Mouse (Mus musculus): Measurements from ENCODE around the gene Adpgk. TPM values are rescaled to one million over a fixed set of nuclear protein-coding genes. Genes with fewer than 3 reads are reported as not detected.
A peak's percentile ranks its signal among the peaks of the same experiment; 100 is the strongest.

Gene Adpgk
- polyA plus RNA-seq, 1 experiment from 2014 or later: 39.2 TPM

DNA sequence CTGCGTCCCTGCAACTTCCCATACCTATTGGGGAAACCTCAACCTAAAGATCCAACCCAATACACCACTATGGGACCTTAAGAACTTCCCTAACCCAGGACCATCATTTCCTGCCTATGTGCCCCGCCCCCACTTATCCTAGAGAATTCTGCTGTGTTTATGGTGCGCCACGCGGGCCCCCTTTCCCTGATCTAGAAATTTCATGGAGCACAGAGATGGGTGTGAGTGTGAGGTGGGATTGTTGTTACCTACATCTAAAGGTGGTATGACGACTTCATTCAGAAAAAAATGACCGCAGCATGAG lies 8.7 kb upstream of the Adpgk start:
- Histone ChIP-seq H3K9ac (ENCODE audit: low read length) (no peak overlapping the region), H3K27ac (ENCODE audit: low read depth, low read length) (no peak overlapping the region), H3K9me3 (ENCODE audit: control insufficient read depth, low read length) (no peaks in the 10 kb centered on the region), H3K36me3 (ENCODE audit: control insufficient read depth, insufficient read depth, low read length) (no peaks in the 10 kb centered on the region), H3K4me2 (ENCODE audit: low read depth, low read length, severe bottlenecking) (peak overlapping the region; percentile 29; the same call in 1 of the 2 replicates), H3K4me3 (ENCODE audit: low read depth, low read length) (no peak overlapping the region), H3K27me3 (ENCODE audit: control insufficient read depth, insufficient read depth, low read length) (no peaks in the 10 kb centered on the region), H3K4me1 (replicated peaks; ENCODE audit: control insufficient read depth, insufficient read depth, low read length) (no peaks in the 10 kb centered on the region)
- DNase-seq (ENCODE audit: low spot score) (no peak), ATAC-seq (replicated peaks; ENCODE audit: low FRiP score) (no peak)
- 61% methylated on average over 7 of the region's 7 CpGs for WGBS

- ATAC-seq (replicated peaks; ENCODE audit: low FRiP score) (no peak), DNase-seq (ENCODE audit: low spot score) (no peak)
- H3K9ac ChIP-seq (ENCODE audit: low read length): no peak overlapping the region
- no peak overlapping the region for H3K4me2 ChIP-seq (ENCODE audit: low read depth, low read length, severe bottlenecking)
- WGBS: 81% methylated on average over 6 of the region's 6 CpGs
- no peaks in the 10 kb centered on the region for H3K9me3 ChIP-seq (ENCODE audit: control insufficient read depth, low read length)
- H3K27me3 ChIP-seq (ENCODE audit: control insufficient read depth, insufficient read depth, low read length): no peaks in the 10 kb centered on the region
- H3K4me3 ChIP-seq (ENCODE audit: low read depth, low read length): no peak overlapping the region
- H3K36me3 ChIP-seq (ENCODE audit: control insufficient read depth, insufficient read depth, low read length): no peaks in the 10 kb centered on the region
- H3K27ac ChIP-seq (ENCODE audit: low read depth, low read length): no peak overlapping the region
- H3K4me1 ChIP-seq (replicated peaks; ENCODE audit: control insufficient read depth, insufficient read depth, low read length): peaks cover 9% of the 10 kb centered on the region; the same call in 1 of the 2 replicates
Observed at GRCm38 (mm10) chr9:59285614-59286013, 5.7 kb upstream of the Adpgk start.

GRCm38 (mm10) chr9:59288058-59288457 lies 3.3 kb upstream of the Adpgk start:
- H3K9me3 ChIP-seq (ENCODE audit: control insufficient read depth, low read length): no peaks in the 10 kb centered on the region
- H3K36me3 ChIP-seq (ENCODE audit: control insufficient read depth, insufficient read depth, low read length): no peaks in the 10 kb centered on the region
- DNase-seq (ENCODE audit: low spot score): no peak
- WGBS: 84% methylated on average over 5 of the region's 5 CpGs
- no peak overlapping the region for H3K9ac ChIP-seq (ENCODE audit: low read length)
- H3K27ac ChIP-seq (ENCODE audit: low read depth, low read length): no peak overlapping the region
- no peak overlapping the region for H3K4me2 ChIP-seq (ENCODE audit: low read depth, low read length, severe bottlenecking)
- no peak for ATAC-seq (replicated peaks; ENCODE audit: low FRiP score)
- peaks cover 13% of the 10 kb centered on the region; the same call in 1 of the 2 replicates for H3K4me1 ChIP-seq (replicated peaks; ENCODE audit: control insufficient read depth, insufficient read depth, low read length)
- no peak overlapping the region for H3K4me3 ChIP-seq (ENCODE audit: low read depth, low read length)
- H3K27me3 ChIP-seq (ENCODE audit: control insufficient read depth, insufficient read depth, low read length): no peaks in the 10 kb centered on the region

GRCm38 (mm10) chr9:59288685-59289410 lies 2.5 kb upstream of the Adpgk start:
- Histone ChIP-seq H3K4me3 (ENCODE audit: low read depth, low read length) (no peak overlapping the region), H3K9me3 (ENCODE audit: control insufficient read depth, low read length) (no peaks in the 10 kb centered on the region), H3K4me1 (replicated peaks; ENCODE audit: control insufficient read depth, insufficient read depth, low read length) (peaks cover 13% of the 10 kb centered on the region; the same call in 1 of the 2 replicates), H3K9ac (ENCODE audit: low read length) (no peak overlapping the region), H3K36me3 (ENCODE audit: control insufficient read depth, insufficient read depth, low read length) (no peaks in the 10 kb centered on the region), H3K27ac (ENCODE audit: low read depth, low read length) (peak overlapping the region; percentile 46; the same call in 1 of the 2 replicates), H3K4me2 (ENCODE audit: low read depth, low read length, severe bottlenecking) (no peak overlapping the region), H3K27me3 (ENCODE audit: control insufficient read depth, insufficient read depth, low read length) (no peaks in the 10 kb centered on the region)
- 65% methylated on average over 3 of the region's 3 CpGs for WGBS
- ATAC-seq (replicated peaks; ENCODE audit: low FRiP score) (no peak), DNase-seq (ENCODE audit: low spot score) (no peak)

DNA sequence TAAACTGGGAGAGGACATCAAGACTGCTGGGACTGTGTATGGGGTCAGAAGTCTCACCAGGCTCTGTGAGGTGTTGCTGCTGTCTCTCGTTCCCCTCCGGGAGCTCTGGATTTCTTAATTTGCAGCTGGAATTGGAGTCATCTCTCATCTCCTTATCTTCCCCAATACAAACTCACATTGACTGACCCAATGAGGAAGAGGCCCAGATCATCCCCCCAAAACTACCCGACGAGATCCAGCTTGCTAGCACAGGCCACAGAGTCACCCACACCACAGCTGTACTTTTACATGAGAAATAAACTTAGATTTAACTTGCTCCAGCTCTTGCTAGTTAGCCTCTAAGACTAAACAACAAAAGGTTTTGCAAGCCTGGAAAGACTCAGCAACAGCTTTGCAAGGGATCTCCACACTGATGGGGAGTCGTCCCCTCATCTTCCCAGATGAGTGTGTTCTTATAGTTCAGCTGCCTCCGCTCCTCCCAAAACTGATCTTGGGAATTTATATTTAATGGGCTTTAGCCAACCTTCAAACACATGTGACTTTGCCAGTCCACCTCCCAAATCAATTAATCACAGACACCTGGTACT lies 1.7 kb upstream of the Adpgk start:
- H3K27ac ChIP-seq (ENCODE audit: low read depth, low read length): peak overlapping the region; percentile 46; the same call in 1 of the 2 replicates
- WGBS: 72% methylated on average over 6 of the region's 6 CpGs
- H3K36me3 ChIP-seq (ENCODE audit: control insufficient read depth, insufficient read depth, low read length): no peaks in the 10 kb centered on the region
- H3K9ac ChIP-seq (ENCODE audit: low read length): no peak overlapping the region
- no peak overlapping the region for H3K4me2 ChIP-seq (ENCODE audit: low read depth, low read length, severe bottlenecking)
- ATAC-seq (replicated peaks; ENCODE audit: low FRiP score): no peak
- DNase-seq (ENCODE audit: low spot score): no peak
- peaks cover 13% of the 10 kb centered on the region; the same call in 1 of the 2 replicates for H3K4me1 ChIP-seq (replicated peaks; ENCODE audit: control insufficient read depth, insufficient read depth, low read length)
- no peaks in the 10 kb centered on the region for H3K27me3 ChIP-seq (ENCODE audit: control insufficient read depth, insufficient read depth, low read length)
- no peak overlapping the region for H3K4me3 ChIP-seq (ENCODE audit: low read depth, low read length)
- H3K9me3 ChIP-seq (ENCODE audit: control insufficient read depth, low read length): no peaks in the 10 kb centered on the region

DNA sequence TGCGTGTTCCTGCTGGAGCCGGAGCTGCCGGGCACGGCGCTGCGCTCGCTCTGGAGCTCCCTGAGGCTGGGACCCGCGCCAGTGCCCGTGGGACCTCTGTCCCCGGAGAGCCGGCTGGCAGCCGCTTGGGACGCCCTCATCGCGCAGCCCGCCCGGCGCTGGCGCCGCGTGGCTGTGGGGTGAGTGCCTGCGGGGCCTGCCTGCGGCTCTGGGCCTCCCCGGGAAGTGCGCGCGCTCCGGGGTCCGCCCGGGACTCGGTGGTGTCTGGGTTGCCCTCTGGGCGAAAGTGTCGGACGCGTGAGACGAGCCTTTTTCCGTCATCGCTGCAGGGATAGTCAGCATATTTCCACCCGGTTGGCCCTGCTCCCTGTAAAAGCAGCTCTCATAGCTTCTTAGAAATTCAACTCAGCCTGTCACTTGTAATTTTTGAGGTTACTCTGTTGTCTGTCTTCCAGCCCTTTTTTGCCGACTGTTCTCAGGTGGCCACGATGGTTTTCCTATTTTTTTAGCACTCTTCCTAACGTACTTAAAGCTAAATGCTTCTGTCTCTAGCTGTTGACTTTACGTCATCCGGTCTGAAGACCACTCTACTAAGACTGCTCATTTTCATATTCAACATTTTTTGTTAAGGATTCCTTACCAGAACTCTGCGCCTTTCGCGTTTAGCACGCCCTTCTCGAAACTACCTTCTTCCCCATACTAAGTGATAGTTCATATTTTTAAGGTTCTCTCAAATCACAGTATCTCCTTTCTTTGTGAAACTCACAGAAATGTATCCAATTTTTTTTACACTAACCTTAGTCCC lies 532 bp downstream of the Adpgk start:
- ATAC-seq (replicated peaks; ENCODE audit: low FRiP score) (peak; percentile 73; the same call in 1 of the 2 replicates), DNase-seq (ENCODE audit: low spot score) (no peak)
- no peaks in the 10 kb centered on the region for H3K9me3 ChIP-seq (ENCODE audit: control insufficient read depth, low read length)
- no peaks in the 10 kb centered on the region for H3K27me3 ChIP-seq (ENCODE audit: control insufficient read depth, insufficient read depth, low read length)
- peak overlapping the region; percentile 77 for H3K27ac ChIP-seq (ENCODE audit: low read depth, low read length)
- peak overlapping the region; percentile 60 for H3K4me2 ChIP-seq (ENCODE audit: low read depth, low read length, severe bottlenecking)
- 1% methylated on average over 49 of the region's 50 CpGs for WGBS
- H3K4me3 ChIP-seq (ENCODE audit: low read depth, low read length): peak overlapping the region; percentile 74
- peak overlapping the region; percentile 74 for H3K9ac ChIP-seq (ENCODE audit: low read length)
- no peaks in the 10 kb centered on the region for H3K36me3 ChIP-seq (ENCODE audit: control insufficient read depth, insufficient read depth, low read length)
- peaks cover 13% of the 10 kb centered on the region; the same call in 1 of the 2 replicates for H3K4me1 ChIP-seq (replicated peaks; ENCODE audit: control insufficient read depth, insufficient read depth, low read length)

DNA sequence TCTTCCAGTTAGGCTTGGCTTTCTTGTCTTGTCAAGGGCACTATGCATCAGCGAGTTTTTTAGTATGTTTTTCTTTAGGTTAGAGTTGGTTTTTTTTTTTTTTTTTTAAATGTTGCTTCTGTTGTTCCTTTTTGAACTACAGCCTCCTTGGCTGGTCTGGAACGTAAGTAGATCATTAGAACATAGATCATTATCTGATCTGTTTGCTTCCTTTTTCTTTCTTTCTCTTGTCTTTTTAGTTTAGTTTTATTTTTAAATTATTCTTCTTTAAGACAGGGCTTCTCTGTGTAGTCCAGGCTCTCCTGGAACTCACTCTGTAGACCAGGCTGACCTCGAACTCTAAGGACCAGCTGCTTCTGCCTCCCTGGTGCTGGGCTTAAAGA lies 1.1 kb downstream of the Adpgk start:
- H3K27me3 ChIP-seq (ENCODE audit: control insufficient read depth, insufficient read depth, low read length): no peaks in the 10 kb centered on the region
- WGBS: 57% methylated on average over 3 of the region's 3 CpGs
- DNase-seq (ENCODE audit: low spot score): no peak
- no peaks in the 10 kb centered on the region for H3K36me3 ChIP-seq (ENCODE audit: control insufficient read depth, insufficient read depth, low read length)
- H3K4me2 ChIP-seq (ENCODE audit: low read depth, low read length, severe bottlenecking): peak overlapping the region; percentile 60
- no peaks in the 10 kb centered on the region for H3K9me3 ChIP-seq (ENCODE audit: control insufficient read depth, low read length)
- no peak for ATAC-seq (replicated peaks; ENCODE audit: low FRiP score)
- H3K27ac ChIP-seq (ENCODE audit: low read depth, low read length): no peak overlapping the region
- peaks cover 13% of the 10 kb centered on the region; the same call in 1 of the 2 replicates for H3K4me1 ChIP-seq (replicated peaks; ENCODE audit: control insufficient read depth, insufficient read depth, low read length)
- peak overlapping the region; percentile 74; the same call in 1 of the 2 replicates for H3K9ac ChIP-seq (ENCODE audit: low read length)
- H3K4me3 ChIP-seq (ENCODE audit: low read depth, low read length): peak overlapping the region; percentile 74

GRCm38 (mm10) chr9:59296419-59296818 lies 5.1 kb downstream of the Adpgk start:
- H3K36me3 ChIP-seq (ENCODE audit: control insufficient read depth, insufficient read depth, low read length): peaks cover 2% of the 10 kb centered on the region; the same call in 1 of the 2 replicates
- 89% methylated on average over 2 of the region's 2 CpGs for WGBS
- ATAC-seq (replicated peaks; ENCODE audit: low FRiP score): no peak

More at GRCm38 (mm10) chr9:59296419-59296818, 5.1 kb downstream of the Adpgk start:
- Histone ChIP-seq H3K9me3 (ENCODE audit: control insufficient read depth, low read length) (no peaks in the 10 kb centered on the region), H3K4me3 (ENCODE audit: low read depth, low read length) (no peak overlapping the region), H3K27me3 (ENCODE audit: control insufficient read depth, insufficient read depth, low read length) (no peaks in the 10 kb centered on the region), H3K27ac (ENCODE audit: low read depth, low read length) (no peak overlapping the region), H3K4me2 (ENCODE audit: low read depth, low read length, severe bottlenecking) (no peak overlapping the region), H3K9ac (ENCODE audit: low read length) (no peak overlapping the region), H3K4me1 (replicated peaks; ENCODE audit: control insufficient read depth, insufficient read depth, low read length) (0 out of 2 replicates have a peak, but pooled peaks cover 2% of the 10 kb centered on the region)
- no peak for DNase-seq (ENCODE audit: low spot score)
